Mouse (Mus musculus): ENCODE results near the gene Jhy. TPM values are rescaled to one million over a fixed set of nuclear protein-coding genes. Genes with fewer than 3 reads are reported as not detected.
A peak's percentile ranks its signal among the peaks of the same experiment; 100 is the strongest.

Gene Jhy
- polyA plus RNA-seq, 2 experiments: 0.04 TPM; not detected in 1

DNA sequence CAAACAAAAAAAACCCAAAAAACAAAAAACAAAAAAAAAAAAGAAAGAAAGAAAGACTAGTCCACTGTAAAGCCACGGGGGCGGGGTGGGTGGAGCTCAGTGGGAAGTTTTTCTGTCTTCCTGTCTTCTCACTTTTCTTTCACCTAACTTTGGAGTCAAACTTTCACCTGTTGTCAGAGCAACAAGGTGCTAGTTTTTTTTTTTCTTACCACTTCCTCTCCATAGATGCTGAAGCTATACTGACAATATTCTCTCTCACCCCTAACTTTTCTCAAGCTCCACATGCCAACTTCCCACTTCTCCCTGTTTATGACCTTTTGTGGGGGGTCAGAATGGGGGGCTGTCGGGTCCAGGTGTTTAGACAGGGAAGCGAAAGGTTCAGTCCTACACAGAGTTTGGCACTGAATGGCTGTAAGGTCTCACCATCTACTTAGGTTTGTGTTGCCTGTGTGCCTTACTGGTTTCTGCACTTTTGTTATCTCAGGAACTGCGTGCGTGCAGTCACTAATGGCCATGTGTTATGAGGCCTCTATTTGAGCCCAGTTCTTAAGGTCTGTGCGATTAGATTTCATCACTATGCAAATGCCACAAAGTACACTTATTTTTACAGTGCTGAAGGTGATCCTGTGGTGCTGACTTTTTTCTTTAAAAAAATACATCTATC lies 33.3 kb upstream of the Jhy start:
- TF ChIP-seq POLR2A (IDR thresholded peaks at IDR 0.05; ENCODE audit: borderline replicate concordance, extremely low read depth, insufficient read depth, insufficient read length): no peak
- 85% methylated on average over 7 of the region's 7 CpGs for WGBS
- no peak overlapping the region for H3K27ac ChIP-seq (replicated peaks; ENCODE audit: low read depth, low read length)
- H3K9ac ChIP-seq (ENCODE audit: low read depth, low read length, severe bottlenecking): no peak overlapping the region
- no peak for DNase-seq (ENCODE audit: low spot score)
- no peak for ATAC-seq (ENCODE audit: low FRiP score, low read depth)
- no peak overlapping the region for H3K4me2 ChIP-seq (replicated peaks; ENCODE audit: low read depth, low read length, severe bottlenecking)
- no peaks in the 10 kb centered on the region; the same call in 1 of the 2 replicates for H3K4me1 ChIP-seq (ENCODE audit: control insufficient read depth, insufficient read depth, low read length)
- H3K36me3 ChIP-seq (ENCODE audit: control insufficient read depth, insufficient read depth, low read length): no peaks in the 10 kb centered on the region
- no peaks in the 10 kb centered on the region for H3K27me3 ChIP-seq (ENCODE audit: control insufficient read depth, insufficient read depth, low read length)
- H3K4me3 ChIP-seq (replicated peaks; ENCODE audit: low read length): no peak overlapping the region
- H3K9me3 ChIP-seq (ENCODE audit: control insufficient read depth, low read length): no peaks in the 10 kb centered on the region

DNA sequence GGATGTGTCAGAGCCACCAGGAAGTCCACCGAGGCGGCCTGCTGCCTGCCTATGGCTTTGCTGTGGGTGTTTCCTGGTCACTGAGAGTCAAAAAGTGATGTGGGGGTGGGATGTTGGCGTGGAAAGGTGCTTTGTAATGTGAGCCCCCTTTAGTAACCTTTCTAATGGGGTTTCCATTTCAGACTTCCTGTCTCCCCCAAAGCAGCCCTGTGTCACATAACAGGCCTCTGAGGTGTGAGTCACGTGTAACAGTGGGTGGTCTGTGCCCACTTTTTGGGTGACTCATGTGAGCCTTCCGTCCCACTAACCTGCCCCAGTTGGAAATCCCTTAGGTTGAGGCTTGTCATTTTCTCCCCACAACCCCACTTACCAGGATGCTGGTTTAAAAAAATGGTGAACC lies 30.2 kb upstream of the Jhy start:
- no peaks in the 10 kb centered on the region for H3K27me3 ChIP-seq (ENCODE audit: control insufficient read depth, insufficient read depth, low read length)
- no peak overlapping the region for H3K27ac ChIP-seq (replicated peaks; ENCODE audit: low read depth, low read length)
- H3K4me1 ChIP-seq (ENCODE audit: control insufficient read depth, insufficient read depth, low read length): no peaks in the 10 kb centered on the region; the same call in 1 of the 2 replicates
- 41% methylated on average over 5 of the region's 5 CpGs for WGBS
- TF ChIP-seq POLR2A (IDR thresholded peaks at IDR 0.05; ENCODE audit: borderline replicate concordance, extremely low read depth, insufficient read depth, insufficient read length): no peak
- H3K9ac ChIP-seq (ENCODE audit: low read depth, low read length, severe bottlenecking): no peak overlapping the region
- no peak for ATAC-seq (ENCODE audit: low FRiP score, low read depth)
- H3K4me2 ChIP-seq (replicated peaks; ENCODE audit: low read depth, low read length, severe bottlenecking): no peak overlapping the region
- no peak overlapping the region for H3K4me3 ChIP-seq (replicated peaks; ENCODE audit: low read length)
- H3K36me3 ChIP-seq (ENCODE audit: control insufficient read depth, insufficient read depth, low read length): no peaks in the 10 kb centered on the region
- no peaks in the 10 kb centered on the region for H3K9me3 ChIP-seq (ENCODE audit: control insufficient read depth, low read length)
- DNase-seq (ENCODE audit: low spot score): no peak

DNA sequence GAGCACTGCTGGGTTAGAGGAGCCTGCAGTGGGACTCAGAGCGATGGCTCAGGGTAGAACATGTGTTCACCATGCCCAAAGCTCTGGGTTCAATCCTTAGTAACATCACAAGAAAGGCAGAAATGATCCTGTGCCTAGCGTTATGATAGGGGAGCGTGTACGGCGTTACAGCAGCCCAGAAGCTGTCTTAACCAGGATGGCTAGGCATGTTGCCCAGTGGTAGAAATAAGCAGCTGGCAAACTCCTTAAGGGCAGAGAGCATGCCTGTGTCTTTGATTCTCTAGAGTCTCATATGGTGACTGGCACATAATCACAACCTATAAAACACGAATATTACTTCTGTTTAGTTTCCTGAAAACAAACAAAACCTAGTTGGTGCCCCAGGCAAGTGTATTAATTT lies 27.6 kb upstream of the Jhy start:
- TF ChIP-seq POLR2A (IDR thresholded peaks at IDR 0.05; ENCODE audit: borderline replicate concordance, extremely low read depth, insufficient read depth, insufficient read length): no peak
- no peaks in the 10 kb centered on the region for H3K9me3 ChIP-seq (ENCODE audit: control insufficient read depth, low read length)
- H3K9ac ChIP-seq (ENCODE audit: low read depth, low read length, severe bottlenecking): no peak overlapping the region
- H3K36me3 ChIP-seq (ENCODE audit: control insufficient read depth, insufficient read depth, low read length): no peaks in the 10 kb centered on the region
- H3K4me1 ChIP-seq (ENCODE audit: control insufficient read depth, insufficient read depth, low read length): peaks cover 6% of the 10 kb centered on the region
- ATAC-seq (ENCODE audit: low FRiP score, low read depth) (no peak), DNase-seq (ENCODE audit: low spot score) (peak; percentile 11)
- H3K27me3 ChIP-seq (ENCODE audit: control insufficient read depth, insufficient read depth, low read length): no peaks in the 10 kb centered on the region
- H3K27ac ChIP-seq (replicated peaks; ENCODE audit: low read depth, low read length): no peak overlapping the region
- WGBS: 51% methylated on average over 6 of the region's 6 CpGs
- no peak overlapping the region for H3K4me2 ChIP-seq (replicated peaks; ENCODE audit: low read depth, low read length, severe bottlenecking)
- H3K4me3 ChIP-seq (replicated peaks; ENCODE audit: low read length): no peak overlapping the region

DNA sequence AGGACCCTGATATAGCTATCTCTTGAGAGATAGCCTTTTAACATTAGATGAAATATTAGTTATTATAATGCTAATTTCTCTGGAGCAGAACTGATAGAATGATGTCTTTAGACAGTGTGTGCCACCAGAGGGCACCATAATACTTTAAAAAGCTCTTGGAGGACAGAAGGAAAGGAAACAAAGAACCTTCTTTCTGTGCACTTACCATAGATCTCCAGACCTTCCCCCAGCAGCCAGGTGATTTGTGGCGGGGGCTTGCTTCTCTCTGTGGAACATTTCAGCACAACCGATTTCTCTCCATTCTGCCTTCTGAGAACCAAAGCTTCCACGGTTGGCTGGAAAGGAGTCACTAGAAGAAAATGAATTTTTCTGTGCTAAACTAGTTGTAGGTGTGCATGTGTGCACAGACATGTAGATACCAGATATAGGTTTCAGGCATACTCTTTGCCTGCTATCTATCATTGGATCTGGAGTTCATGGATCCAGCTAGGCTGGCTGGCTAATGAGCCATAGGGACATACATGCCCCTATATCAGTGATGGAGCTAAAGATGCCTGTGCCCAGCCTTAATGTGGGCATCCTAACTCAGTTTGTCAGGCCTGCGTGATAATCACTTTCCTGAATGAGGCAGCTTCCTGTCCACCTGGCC lies 26.1 kb upstream of the Jhy start:
- WGBS: 40% methylated on average over 4 of the region's 4 CpGs
- H3K27ac ChIP-seq (replicated peaks; ENCODE audit: low read depth, low read length): no peak overlapping the region
- ATAC-seq (ENCODE audit: low FRiP score, low read depth): peak; percentile 60; the same call in 1 of the 2 replicates

DNA sequence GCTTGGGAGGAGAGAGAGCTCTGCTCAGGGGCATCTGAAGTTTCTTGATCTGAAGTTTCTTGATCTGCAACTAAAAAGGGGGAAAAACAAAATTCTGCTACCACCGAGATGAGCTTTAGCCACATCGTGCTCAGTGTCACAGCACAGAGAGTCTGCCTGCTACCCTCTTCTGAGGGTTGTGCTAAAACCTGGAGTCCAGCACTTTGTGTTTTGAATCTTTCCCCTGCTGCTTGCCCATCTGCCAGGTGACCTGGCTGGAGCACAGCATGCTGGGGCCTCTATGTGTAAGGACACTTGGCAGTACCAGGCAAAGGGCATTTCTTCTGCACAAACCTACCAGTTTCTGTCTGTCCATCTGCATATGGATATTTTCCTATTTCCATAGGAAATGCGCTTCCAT lies 20.4 kb upstream of the Jhy start:
- Histone ChIP-seq H3K4me1 (ENCODE audit: control insufficient read depth, insufficient read depth, low read length) (peaks cover 6% of the 10 kb centered on the region; the same call in 1 of the 2 replicates), H3K27ac (replicated peaks; ENCODE audit: low read depth, low read length) (no peak overlapping the region), H3K9ac (ENCODE audit: low read depth, low read length, severe bottlenecking) (no peak overlapping the region), H3K9me3 (ENCODE audit: control insufficient read depth, low read length) (no peaks in the 10 kb centered on the region), H3K4me2 (replicated peaks; ENCODE audit: low read depth, low read length, severe bottlenecking) (no peak overlapping the region), H3K4me3 (replicated peaks; ENCODE audit: low read length) (no peak overlapping the region), H3K36me3 (ENCODE audit: control insufficient read depth, insufficient read depth, low read length) (no peaks in the 10 kb centered on the region), H3K27me3 (ENCODE audit: control insufficient read depth, insufficient read depth, low read length) (no peaks in the 10 kb centered on the region)
- 63% methylated on average over 3 of the region's 3 CpGs for WGBS
- DNase-seq (ENCODE audit: low spot score): no peak
- no peak for ATAC-seq (ENCODE audit: low FRiP score, low read depth)
- no peak for TF ChIP-seq POLR2A (IDR thresholded peaks at IDR 0.05; ENCODE audit: borderline replicate concordance, extremely low read depth, insufficient read depth, insufficient read length)

More for the DNA sequence above, 26.1 kb upstream of the Jhy start:
- H3K4me2 ChIP-seq (replicated peaks; ENCODE audit: low read depth, low read length, severe bottlenecking): no peak overlapping the region
- no peak for TF ChIP-seq POLR2A (IDR thresholded peaks at IDR 0.05; ENCODE audit: borderline replicate concordance, extremely low read depth, insufficient read depth, insufficient read length)
- peak; percentile 78 for DNase-seq (ENCODE audit: low spot score)
- no peak overlapping the region for H3K9ac ChIP-seq (ENCODE audit: low read depth, low read length, severe bottlenecking)
- H3K9me3 ChIP-seq (ENCODE audit: control insufficient read depth, low read length): no peaks in the 10 kb centered on the region
- peaks cover 6% of the 10 kb centered on the region for H3K4me1 ChIP-seq (ENCODE audit: control insufficient read depth, insufficient read depth, low read length)
- H3K36me3 ChIP-seq (ENCODE audit: control insufficient read depth, insufficient read depth, low read length): no peaks in the 10 kb centered on the region
- H3K4me3 ChIP-seq (replicated peaks; ENCODE audit: low read length): no peak overlapping the region
- no peaks in the 10 kb centered on the region for H3K27me3 ChIP-seq (ENCODE audit: control insufficient read depth, insufficient read depth, low read length)
